Mouse (Mus musculus): ENCODE measurements at regions not wholly inside any gene's neighbourhood (a gene's known extent, or its start where the extent isn't known, plus 50 kb on each side); places are given as distances from the start of the nearest gene placed in this dataset.

DNA sequence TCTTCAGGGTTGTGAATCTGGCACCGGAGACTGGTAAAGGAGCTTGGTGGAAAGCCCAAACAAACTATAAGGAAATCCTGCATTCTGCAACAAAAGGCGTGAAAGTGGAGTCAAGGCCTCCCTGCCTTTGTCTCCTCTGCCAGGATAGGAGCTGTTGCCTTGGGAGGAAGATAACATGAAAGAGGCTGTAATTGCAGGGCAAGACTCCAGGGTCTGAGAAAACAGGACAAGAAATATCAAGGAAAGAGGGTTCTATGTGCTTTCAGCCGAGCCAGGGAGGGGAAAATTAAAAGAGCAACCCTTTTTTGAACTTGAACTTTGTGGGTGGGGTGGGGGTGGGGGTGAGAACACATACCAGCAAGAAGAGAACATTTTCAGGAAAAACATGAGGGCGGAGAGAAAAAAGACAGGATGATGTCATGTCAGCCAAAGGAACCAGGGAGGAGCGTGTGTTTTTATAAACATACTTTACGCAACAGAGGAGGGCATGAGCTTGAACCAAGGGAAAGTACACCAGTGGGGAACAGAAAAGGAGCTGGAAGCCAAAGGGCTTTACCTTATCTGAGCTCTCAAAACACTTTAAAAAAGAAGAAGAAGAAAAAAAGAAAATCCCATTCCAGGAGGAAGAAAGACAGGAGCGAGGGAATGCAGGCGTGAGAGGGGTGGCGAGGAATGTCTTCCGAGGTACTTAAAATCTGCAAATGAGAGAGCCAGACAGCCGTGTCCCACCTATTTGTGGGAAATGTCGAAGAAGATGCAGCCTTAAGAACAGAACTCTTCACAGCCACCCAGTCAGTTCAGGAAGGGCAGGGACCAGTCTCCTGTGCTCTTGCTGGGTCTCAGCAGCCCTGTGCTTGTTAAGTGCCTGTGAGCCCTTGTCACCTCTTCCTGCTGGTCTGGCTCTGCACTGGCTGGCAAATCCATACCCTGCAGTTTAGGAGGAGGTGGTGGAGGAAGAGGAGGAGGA is 66.2 kb upstream of the Irf2bp2 start:
- H3K36me3 ChIP-seq (ENCODE audit: control insufficient read depth, insufficient read depth, low read length): no peaks in the 10 kb centered on the region
- no peaks in the 10 kb centered on the region for H3K27me3 ChIP-seq (ENCODE audit: control insufficient read depth, insufficient read depth, low read length)
- no peak for TF ChIP-seq CTCF (IDR thresholded peaks at IDR 0.05; ENCODE audit: extremely low read depth, insufficient read length, insufficient replicate concordance, low read depth, low read length)
- TF ChIP-seq POLR2A (IDR thresholded peaks at IDR 0.05; ENCODE audit: low read depth, low read length): 0 out of 2 replicates have a peak, but pooled peaks have one; percentile 25
- peaks cover 39% of the 10 kb centered on the region for H3K4me1 ChIP-seq (ENCODE audit: control insufficient read depth, insufficient read depth, insufficient read length, low read length)
- peak overlapping the region; percentile 94 for H3K27ac ChIP-seq (ENCODE audit: insufficient read depth, low read depth, low read length)
- H3K4me3 ChIP-seq (ENCODE audit: low read depth, low read length): peak overlapping the region; percentile 9
- WGBS: 29% methylated on average over 12 of the region's 12 CpGs

DNA sequence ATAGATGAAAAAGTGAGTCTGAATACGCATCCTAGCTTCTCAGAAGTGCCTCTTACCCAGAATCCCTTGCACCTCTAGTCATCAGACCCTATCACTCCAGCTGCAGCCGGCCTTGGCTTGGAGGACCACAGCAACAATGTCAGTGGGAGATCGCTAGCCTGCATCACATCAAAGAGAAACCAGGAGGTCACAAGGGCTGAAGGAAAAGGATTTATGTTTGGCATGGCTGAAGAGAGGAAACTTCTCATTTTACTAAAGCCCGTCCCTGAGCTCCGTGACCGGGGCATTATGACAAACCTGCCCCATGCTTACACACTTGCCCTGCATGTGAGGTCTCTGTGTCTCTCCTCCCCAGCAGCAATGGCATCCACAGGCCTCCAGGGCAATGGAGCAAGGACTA is 63.8 kb upstream of the Irf2bp2 start:
- no peaks in the 10 kb centered on the region for H3K36me3 ChIP-seq (ENCODE audit: control insufficient read depth, insufficient read depth, low read length)
- H3K4me1 ChIP-seq (ENCODE audit: control insufficient read depth, insufficient read depth, insufficient read length, low read length): peaks cover 20% of the 10 kb centered on the region
- 92% methylated on average over 6 of the region's 6 CpGs for WGBS
- TF ChIP-seq POLR2A (IDR thresholded peaks at IDR 0.05; ENCODE audit: low read depth, low read length) (no peak), CTCF (IDR thresholded peaks at IDR 0.05; ENCODE audit: extremely low read depth, insufficient read length, insufficient replicate concordance, low read depth, low read length) (no peak)
- no peak overlapping the region for H3K4me3 ChIP-seq (ENCODE audit: low read depth, low read length)
- H3K27me3 ChIP-seq (ENCODE audit: control insufficient read depth, insufficient read depth, low read length): no peaks in the 10 kb centered on the region
- H3K27ac ChIP-seq (ENCODE audit: insufficient read depth, low read depth, low read length): no peak overlapping the region

DNA sequence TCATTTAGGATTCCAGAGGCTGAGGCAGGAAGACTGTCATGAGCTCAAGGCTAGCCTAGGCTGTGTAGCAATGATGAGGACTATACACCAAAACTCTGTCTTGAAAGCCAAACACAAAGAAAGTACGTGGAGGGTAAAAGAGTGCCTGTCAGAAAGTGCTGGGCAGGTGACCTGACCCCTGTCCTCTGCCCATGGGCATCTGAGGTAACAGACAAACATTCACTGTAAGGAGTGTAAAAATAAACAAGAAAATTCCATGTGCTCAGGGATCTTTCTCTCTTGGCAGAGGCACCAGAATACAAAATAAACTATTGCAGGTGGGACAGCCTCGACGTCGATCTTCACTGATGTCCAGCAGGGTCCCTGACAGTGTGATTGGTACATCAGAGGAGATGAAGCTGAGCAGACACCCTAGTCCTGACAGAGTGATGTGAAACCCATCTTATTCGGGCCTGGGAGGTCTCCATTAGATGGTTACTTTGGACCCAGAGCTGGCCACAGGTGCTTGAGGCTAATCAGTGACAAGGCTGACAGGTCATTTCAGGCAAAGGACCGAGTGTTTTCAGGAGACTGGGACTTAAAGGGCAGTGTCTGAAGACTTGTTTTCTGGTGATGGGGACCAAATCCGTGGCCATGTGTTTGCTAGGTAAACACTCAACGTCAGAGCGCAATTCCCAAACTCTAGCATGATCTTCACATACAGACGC is 62.9 kb upstream of the Irf2bp2 start:
- 75% methylated on average over 10 of the region's 10 CpGs for WGBS
- Histone ChIP-seq H3K4me3 (ENCODE audit: low read depth, low read length) (no peak overlapping the region), H3K27ac (ENCODE audit: insufficient read depth, low read depth, low read length) (no peak overlapping the region), H3K36me3 (ENCODE audit: control insufficient read depth, insufficient read depth, low read length) (no peaks in the 10 kb centered on the region), H3K27me3 (ENCODE audit: control insufficient read depth, insufficient read depth, low read length) (no peaks in the 10 kb centered on the region), H3K4me1 (ENCODE audit: control insufficient read depth, insufficient read depth, insufficient read length, low read length) (peaks cover 12% of the 10 kb centered on the region)
- TF ChIP-seq CTCF (IDR thresholded peaks at IDR 0.05; ENCODE audit: extremely low read depth, insufficient read length, insufficient replicate concordance, low read depth, low read length): no peak
- TF ChIP-seq POLR2A (IDR thresholded peaks at IDR 0.05; ENCODE audit: low read depth, low read length): no peak

DNA sequence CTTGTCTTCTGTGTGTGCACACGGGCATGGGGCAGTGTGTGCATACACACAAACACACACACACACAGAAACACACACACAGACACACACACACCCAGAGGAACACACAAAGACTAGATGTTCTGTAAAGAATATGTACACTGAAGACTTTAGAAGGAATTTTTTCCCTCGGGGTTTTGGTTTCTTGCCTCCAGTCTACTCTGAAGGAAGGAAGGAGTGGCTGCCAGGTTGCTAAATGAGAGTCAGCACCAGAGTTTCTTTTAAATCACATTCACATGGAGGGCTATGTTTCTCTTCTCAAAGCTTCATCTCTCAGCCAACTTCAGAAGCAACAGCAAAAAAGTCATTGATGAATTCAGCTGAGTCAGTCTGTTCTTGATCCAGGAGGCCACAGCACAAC is 61.8 kb upstream of the Irf2bp2 start:
- no peak overlapping the region for H3K4me3 ChIP-seq (ENCODE audit: low read depth, low read length)
- no peaks in the 10 kb centered on the region for H3K27me3 ChIP-seq (ENCODE audit: control insufficient read depth, insufficient read depth, low read length)
- 33% methylated on average over 2 of the region's 2 CpGs for WGBS
- H3K27ac ChIP-seq (ENCODE audit: insufficient read depth, low read depth, low read length): no peak overlapping the region
- TF ChIP-seq CTCF (IDR thresholded peaks at IDR 0.05; ENCODE audit: extremely low read depth, insufficient read length, insufficient replicate concordance, low read depth, low read length): no peak
- no peak for TF ChIP-seq POLR2A (IDR thresholded peaks at IDR 0.05; ENCODE audit: low read depth, low read length)
- H3K4me1 ChIP-seq (ENCODE audit: control insufficient read depth, insufficient read depth, insufficient read length, low read length): peaks cover 4% of the 10 kb centered on the region
- no peaks in the 10 kb centered on the region for H3K36me3 ChIP-seq (ENCODE audit: control insufficient read depth, insufficient read depth, low read length)

GRCm38 (mm10) chr8:126654353-126654752 is 60.6 kb upstream of the Irf2bp2 start:
- 91% methylated on average over 7 of the region's 7 CpGs for WGBS
- no peak overlapping the region for H3K27ac ChIP-seq (ENCODE audit: insufficient read depth, low read depth, low read length)
- TF ChIP-seq CTCF (IDR thresholded peaks at IDR 0.05; ENCODE audit: extremely low read depth, insufficient read length, insufficient replicate concordance, low read depth, low read length) (no peak), POLR2A (IDR thresholded peaks at IDR 0.05; ENCODE audit: low read depth, low read length) (no peak)
- no peaks in the 10 kb centered on the region for H3K4me1 ChIP-seq (ENCODE audit: control insufficient read depth, insufficient read depth, insufficient read length, low read length)
- no peaks in the 10 kb centered on the region for H3K36me3 ChIP-seq (ENCODE audit: control insufficient read depth, insufficient read depth, low read length)
- no peak overlapping the region for H3K4me3 ChIP-seq (ENCODE audit: low read depth, low read length)
- no peaks in the 10 kb centered on the region for H3K27me3 ChIP-seq (ENCODE audit: control insufficient read depth, insufficient read depth, low read length)

GRCm38 (mm10) chr8:126652151-126652550 is 58.4 kb upstream of the Irf2bp2 start:
- 77% methylated on average over 5 of the region's 5 CpGs for WGBS

DNA sequence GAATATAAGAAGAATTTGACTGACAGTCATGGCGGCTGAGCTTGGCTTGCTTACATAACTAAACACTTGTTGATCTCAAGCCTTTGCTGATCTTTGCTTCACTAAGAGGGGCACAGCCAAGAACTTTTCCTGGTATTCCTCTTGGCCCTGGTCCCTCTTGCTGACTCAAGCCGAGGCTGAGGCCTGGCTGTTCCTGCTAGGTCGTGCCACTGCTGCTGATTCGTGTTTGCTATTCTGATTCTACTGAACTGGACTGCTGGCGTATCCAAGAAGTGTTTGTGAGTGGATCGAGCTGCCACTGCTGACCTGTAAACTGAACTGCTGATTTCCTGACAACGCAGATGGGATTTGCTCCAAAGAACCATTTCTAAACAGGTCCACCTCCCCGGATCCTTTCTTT is 57.2 kb upstream of the Irf2bp2 start:
- TF ChIP-seq POLR2A (IDR thresholded peaks at IDR 0.05; ENCODE audit: low read depth, low read length): no peak
- no peak for TF ChIP-seq CTCF (IDR thresholded peaks at IDR 0.05; ENCODE audit: extremely low read depth, insufficient read length, insufficient replicate concordance, low read depth, low read length)
- Histone ChIP-seq H3K36me3 (ENCODE audit: control insufficient read depth, insufficient read depth, low read length) (no peaks in the 10 kb centered on the region), H3K27ac (ENCODE audit: insufficient read depth, low read depth, low read length) (no peak overlapping the region), H3K4me3 (ENCODE audit: low read depth, low read length) (no peak overlapping the region), H3K4me1 (ENCODE audit: control insufficient read depth, insufficient read depth, insufficient read length, low read length) (no peaks in the 10 kb centered on the region; the same call in 1 of the 2 replicates), H3K27me3 (ENCODE audit: control insufficient read depth, insufficient read depth, low read length) (no peaks in the 10 kb centered on the region)
- WGBS: 85% methylated on average over 8 of the region's 8 CpGs

More at GRCm38 (mm10) chr8:126652151-126652550, 58.4 kb upstream of the Irf2bp2 start:
- no peak overlapping the region for H3K4me3 ChIP-seq (ENCODE audit: low read depth, low read length)
- H3K4me1 ChIP-seq (ENCODE audit: control insufficient read depth, insufficient read depth, insufficient read length, low read length): no peaks in the 10 kb centered on the region
- H3K36me3 ChIP-seq (ENCODE audit: control insufficient read depth, insufficient read depth, low read length): no peaks in the 10 kb centered on the region
- H3K27me3 ChIP-seq (ENCODE audit: control insufficient read depth, insufficient read depth, low read length): no peaks in the 10 kb centered on the region
- no peak for TF ChIP-seq CTCF (IDR thresholded peaks at IDR 0.05; ENCODE audit: extremely low read depth, insufficient read length, insufficient replicate concordance, low read depth, low read length)
- no peak for TF ChIP-seq POLR2A (IDR thresholded peaks at IDR 0.05; ENCODE audit: low read depth, low read length)
- H3K27ac ChIP-seq (ENCODE audit: insufficient read depth, low read depth, low read length): no peak overlapping the region

All from small intestine, adult 2 months (tissue).